Mouse (Mus musculus) CH12.LX (cell line): ENCODE data around the gene Zfr2. TPM values are rescaled to one million over a fixed set of nuclear protein-coding genes. Genes with fewer than 3 reads are reported as not detected.
"Not testable (repeated sequence)": the region's sequence is repeated elsewhere in the genome, so short reads cannot be mapped to it uniquely, and the experiment has no call there.

Experiments
- DNase-seq: peaks from one replicate; pipeline ENCODE4 v3.0.0-alpha.2; 2013; ENCODE audit errors: extremely low read depth
- H3K27ac ChIP-seq: 2 replicates; pipeline ENCODE4 v1.5.1; 2012; ENCODE audit warnings: low read depth, mild to moderate bottlenecking, control low read depth, moderate library complexity; ENCODE audit not compliant: insufficient read depth
- H3K27me3 ChIP-seq: replicated peaks from 2 replicates; pipeline ENCODE3; 2012; ENCODE audit warnings: inconsistent platforms
- H3K36me3 ChIP-seq, 2 experiments: replicated peaks in 1 of 2; 2 replicates each; pipeline versions ENCODE3 to v1.6.1; 2012; ENCODE audit warnings: inconsistent platforms in 1 of 2, low read length in 1 of 2, mild to moderate bottlenecking in 1 of 2, mixed read lengths in 1 of 2, moderate library complexity in 1 of 2; ENCODE audit not compliant: control insufficient read depth in 1 of 2, insufficient read depth in 1 of 2
- H3K4me1 ChIP-seq, 2 experiments: 2 replicates each; pipeline ENCODE4 v1.6.1; 2012; ENCODE audit warnings: inconsistent platforms in 1 of 2, moderate library complexity in 1 of 2; ENCODE audit not compliant: insufficient read depth in 2 of 2, control insufficient read depth in 1 of 2
- H3K4me2 ChIP-seq: 2 replicates; pipeline ENCODE4 v1.6.1; 2012; ENCODE audit warnings: low read depth, mild to moderate bottlenecking, control low read depth; ENCODE audit not compliant: poor library complexity, insufficient read depth, severe bottlenecking
- H3K4me3 ChIP-seq, 3 experiments: fragments of 150-350 bp in 1 of 3; sonication (generic) in 1 of 3; replicated peaks in 1 of 3; 2 replicates each; pipeline versions ENCODE3 to v1.5.1; 2011 to 2012; ENCODE audit warnings: low read depth in 2 of 3, low read length in 2 of 3, mild to moderate bottlenecking in 2 of 3, moderate library complexity in 2 of 3, control low read depth in 1 of 3, improper control_type of control experiment in 1 of 3, inconsistent platforms in 1 of 3, mixed read lengths in 1 of 3; ENCODE audit not compliant: poor library complexity in 1 of 3
- H3K79me2 ChIP-seq: replicated peaks from 2 replicates; pipeline ENCODE4 v1.6.1; 2012; ENCODE audit warnings: mild to moderate bottlenecking, moderate library complexity; ENCODE audit not compliant: control insufficient read depth, poor library complexity, insufficient read depth, severe bottlenecking; ENCODE audit errors: extremely low read depth
- H3K9ac ChIP-seq: 2 replicates; pipeline ENCODE4 v1.6.1; 2012; ENCODE audit warnings: low read depth, mild to moderate bottlenecking, control low read depth, moderate library complexity; ENCODE audit not compliant: insufficient read depth
- H3K9me3 ChIP-seq: replicated peaks from 2 replicates; pipeline ENCODE3; 2012; ENCODE audit warnings: low read length, inconsistent platforms, mixed read lengths
- BHLHE40 ChIP-seq: IDR thresholded peaks from 2 replicates; pipeline ENCODE4 v1.6.1; 2011; ENCODE audit warnings: mild to moderate bottlenecking, low read depth, low read length, improper control_type of control experiment
- CHD1 ChIP-seq: IDR thresholded peaks from 2 replicates; pipeline ENCODE4 v1.6.1; 2012; ENCODE audit warnings: low read depth, low read length, improper control_type of control experiment, inconsistent platforms
- CTCF ChIP-seq, 2 experiments: IDR thresholded peaks in 1 of 2; conservative IDR thresholded peaks in 1 of 2; 2 replicates each; pipeline ENCODE4 v1.5.1; 2011 to 2012; ENCODE audit warnings: low read depth in 2 of 2, low read length in 2 of 2, improper control_type of control experiment in 1 of 2, inconsistent platforms in 1 of 2, mild to moderate bottlenecking in 1 of 2, moderate library complexity in 1 of 2
- GABPA ChIP-seq: IDR thresholded peaks from 2 replicates; pipeline ENCODE4 v1.6.1; 2012; ENCODE audit warnings: low read depth, low read length, improper control_type of control experiment, inconsistent platforms; ENCODE audit not compliant: insufficient replicate concordance
- HCFC1 ChIP-seq: IDR thresholded peaks from 2 replicates; pipeline ENCODE4 v1.6.1; 2012; ENCODE audit warnings: low read depth, mild to moderate bottlenecking, inconsistent platforms, low read length, improper control_type of control experiment
- IRF4 ChIP-seq: IDR thresholded peaks from 2 replicates; pipeline ENCODE4 v1.6.1; 2014; ENCODE audit warnings: low read depth, mild to moderate bottlenecking, inconsistent platforms, low read length, improper control_type of control experiment
- KAT2A ChIP-seq: IDR thresholded peaks from 2 replicates; pipeline ENCODE4 v1.6.1; 2012; ENCODE audit warnings: low read length, improper control_type of control experiment, inconsistent platforms; ENCODE audit not compliant: insufficient replicate concordance
- MAX ChIP-seq: IDR thresholded peaks from 2 replicates; pipeline ENCODE4 v1.6.1; 2011; ENCODE audit warnings: low read length, improper control_type of control experiment
- NELFE ChIP-seq: IDR thresholded peaks from 2 replicates; pipeline ENCODE4 v1.6.1; 2011; ENCODE audit warnings: low read depth, low read length, improper control_type of control experiment
- RAD21 ChIP-seq: IDR thresholded peaks from 2 replicates; pipeline ENCODE4 v1.6.1; 2011; ENCODE audit warnings: low read depth, mild to moderate bottlenecking, low read length, improper control_type of control experiment, moderate library complexity
- SIN3A ChIP-seq: IDR thresholded peaks from 2 replicates; pipeline ENCODE4 v1.6.1; 2012; ENCODE audit warnings: low read length, improper control_type of control experiment, inconsistent platforms
- SMC3 ChIP-seq: IDR thresholded peaks from 2 replicates; pipeline ENCODE4 v1.6.1; 2011; ENCODE audit warnings: low read depth, low read length, improper control_type of control experiment
- UBTF ChIP-seq: IDR thresholded peaks from 2 replicates; pipeline ENCODE4 v1.6.1; 2012; ENCODE audit warnings: low read depth, mild to moderate bottlenecking, inconsistent platforms, low read length, improper control_type of control experiment, moderate library complexity
- USF1 ChIP-seq: IDR thresholded peaks from 2 replicates; pipeline ENCODE4 v1.6.1; 2014; ENCODE audit warnings: low read depth, mild to moderate bottlenecking, inconsistent platforms, low read length, improper control_type of control experiment
- USF2 ChIP-seq: conservative IDR thresholded peaks from 2 replicates; pipeline ENCODE4 v1.6.1; 2011; ENCODE audit warnings: low read depth, low read length, improper control_type of control experiment
- ZMIZ1 ChIP-seq: IDR thresholded peaks from 2 replicates; pipeline ENCODE4 v1.6.1; 2012; ENCODE audit warnings: low read depth, mild to moderate bottlenecking, inconsistent platforms, low read length, improper control_type of control experiment
- dilution Hi-C: fragments of 300-500 bp; cut with MboI; formaldehyde crosslinking; loops from 2 replicates; pipeline ENCODE4 v1.14.3; 2020; ENCODE audit warnings: low sequenced_read_pairs; ENCODE audit not compliant: extremely low pct_unique_long_range_greater_than_20kb, extremely low pct_ligation_motif_present
- in situ Hi-C: fragments of 300-500 bp; cut with MboI; formaldehyde crosslinking; loops from 3 replicates; pipeline ENCODE4 v1.14.3; 2019; ENCODE audit warnings: low sequenced_read_pairs, low pct_ligation_motif_present, low pct_unique_long_range_greater_than_20kb, mixed read lengths
- polyA plus RNA-seq: library from polyadenylated mRNA; unstranded; fragments of >175 nt; gene quantifications from 2 replicates; pipeline ENCODE4 v1.2.1, GENCODE M21; 2012; ENCODE audit warnings: low read depth; ENCODE audit not compliant: insufficient read length
- total RNA-seq, 2 experiments: library from RNA; depleted of rRNA; stranded (reverse); fragments of 300-350 nt in 1 of 2; fragments of >200 nt in 1 of 2; gene quantifications; 2 replicates each; pipeline ENCODE4 v1.2.3; 2012 to 2014

Gene Zfr2
- total and polyA plus RNA-seq, 3 experiments: 1.0 to 13.5 (median 2.4) TPM

- TF ChIP-seq IRF4 (no peak), RAD21 (no peak), SMC3 (no peak), UBTF (no peak), USF1 (no peak), CHD1 (no peak), MAX (no peak), ZMIZ1 (no peak), KAT2A (no peak), USF2 (no peak), HCFC1 (no peak), SIN3A (no peak), GABPA (no peak), NELFE (no peak), BHLHE40 (no peak), CTCF (conservative IDR thresholded peaks at IDR 0.05 in 1 of 2, IDR thresholded peaks at IDR 0.05 in 1 of 2; ENCODE audit: low read depth in 2 of 2, low read length in 2 of 2) (no peak)
- H3K4me3 ChIP-seq: no peak overlapping the region
- no peak overlapping the region for H3K9ac ChIP-seq
- H3K79me2 ChIP-seq: no peaks in the 10 kb centered on the region
- H3K27ac ChIP-seq: no peak overlapping the region
- H3K9me3 ChIP-seq: peaks cover 13% of the 10 kb centered on the region
- peaks cover 0 to 11% of the 10 kb centered on the region in 2 experiments; a peak in 2 of 4 replicates for H3K4me1 ChIP-seq
- DNase-seq: no peak
- H3K4me2 ChIP-seq: no peak overlapping the region
- peaks cover 11% of the 10 kb centered on the region for H3K27me3 ChIP-seq
- dilution Hi-C loops (no loop called here), in situ Hi-C loops (no loop called here)
- H3K36me3 ChIP-seq: no peaks in the 10 kb centered on the region
Observed at GRCm38 (mm10) chr10:81216810-81217209, 16.1 kb upstream of the Zfr2 start.

- H3K79me2 ChIP-seq, H3K27ac ChIP-seq, H3K36me3 ChIP-seq, H3K4me3 ChIP-seq, DNase-seq, dilution Hi-C loops, H3K9ac ChIP-seq, in situ Hi-C loops, H3K4me2 ChIP-seq: not testable (repeated sequence)
- H3K9me3 ChIP-seq: peaks cover 13% of the 10 kb centered on the region
- TF ChIP-seq RAD21 (peak; percentile 20), SMC3 (peak; percentile 38), CTCF (conservative IDR thresholded peaks at IDR 0.05 in 1 of 2, IDR thresholded peaks at IDR 0.05 in 1 of 2; ENCODE audit: low read depth in 2 of 2, low read length in 2 of 2) (peak in 1 of 2 experiments; percentile 59; a peak in 2 of 4 replicates)
- peaks cover 11% of the 10 kb centered on the region for H3K27me3 ChIP-seq
- H3K4me1 ChIP-seq: peaks cover 0 to 13% of the 10 kb centered on the region in 2 experiments; a peak in 2 of 4 replicates
Observed at GRCm38 (mm10) chr10:81217267-81217666, 15.7 kb upstream of the Zfr2 start.
